Mouse (Mus musculus) forelimb bud, embryonic 11.5 days (tissue): ENCODE measurements around the gene Alox12.

Experiments used
- DNase-seq: peaks from one replicate; pipeline ENCODE4 v3.0.0-alpha.2; 2012; ENCODE audit warnings: low read depth, low spot score

Alox12 gene

DNA sequence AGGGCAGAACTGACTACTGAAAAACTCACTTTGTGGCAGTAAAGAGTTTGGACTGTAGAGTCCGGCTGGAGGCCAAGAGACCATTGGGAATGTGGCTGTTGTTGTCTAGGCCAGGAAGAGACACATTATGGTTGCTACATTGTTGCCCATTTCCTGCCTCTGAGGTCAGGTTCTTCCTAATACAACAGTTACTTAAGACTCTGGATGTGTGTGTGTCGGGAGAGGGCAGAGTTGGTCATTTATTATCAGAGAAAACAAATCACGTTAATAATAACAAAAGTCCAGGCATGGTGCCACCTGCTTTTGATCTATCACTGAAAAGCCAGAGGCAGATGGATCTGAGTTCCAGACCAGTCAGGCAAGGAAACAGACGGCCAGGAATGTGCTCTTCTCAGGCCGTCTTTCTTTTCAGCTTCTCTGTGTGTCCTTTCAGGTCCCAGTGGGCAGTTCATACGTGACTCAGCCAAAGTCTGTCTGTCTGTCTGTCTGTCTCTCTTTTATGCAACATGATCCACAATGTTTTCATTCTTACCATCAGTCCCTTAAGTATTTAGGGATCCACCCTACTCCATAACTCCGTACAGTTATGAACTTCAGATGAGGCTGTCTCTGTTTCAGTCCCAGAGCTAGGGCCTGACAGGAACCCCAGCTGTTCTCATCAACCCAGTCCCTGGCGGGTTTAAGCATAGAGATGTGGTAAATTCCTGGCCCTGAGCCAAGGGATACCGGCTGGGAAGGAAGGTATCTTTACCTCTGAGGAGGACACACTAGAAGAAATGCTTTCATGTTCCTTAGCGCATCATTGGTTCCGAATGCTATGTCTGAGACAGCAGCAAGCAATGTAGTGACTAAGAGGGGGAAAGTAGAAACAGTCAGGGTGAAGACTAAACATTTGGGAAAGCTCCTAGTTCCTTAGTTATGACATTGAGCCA, 61.5 kb downstream of the Alox12 start:
- DNase-seq = no peak

DNA sequence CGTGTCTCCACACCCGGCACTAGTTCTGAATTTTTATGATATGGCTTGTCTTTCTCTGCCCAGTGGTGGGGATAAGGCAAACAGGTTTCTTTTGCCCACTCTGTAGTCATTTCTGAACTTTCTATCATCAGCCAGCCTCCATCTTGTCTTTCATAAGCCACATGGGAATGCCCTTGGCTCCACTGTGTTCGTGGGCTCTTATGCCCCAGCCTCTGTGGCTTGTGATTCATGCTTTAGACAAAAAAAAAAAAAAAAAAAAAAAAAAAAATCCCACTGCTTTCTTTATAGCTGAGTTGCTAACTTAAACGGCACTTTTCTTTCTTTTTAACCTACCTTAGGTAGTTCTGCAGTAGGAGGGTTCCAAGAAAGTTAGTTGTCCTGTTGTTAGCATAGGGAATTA, 63.0 kb downstream of the Alox12 start:
- no peak for DNase-seq
